Mouse (Mus musculus) embryo, embryonic 11.5 days (tissue): ENCODE measurements around the gene Gnaq.
"Not testable (repeated sequence)": the region's sequence is repeated elsewhere in the genome, so short reads cannot be mapped to it uniquely, and the experiment has no call there.

Experiments
- DNase-seq: peaks from one replicate; pipeline ENCODE4 v3.0.0-alpha.2; 2012; ENCODE audit warnings: low read depth, low spot score

The Gnaq gene

GRCm38 (mm10) chr19:16147446-16147845 is 14.8 kb downstream of the Gnaq start:
- no peak for DNase-seq

- DNase-seq = no peak
Observed at GRCm38 (mm10) chr19:16149094-16149493, 16.5 kb downstream of the Gnaq start.

- DNase-seq = no peak
Observed at GRCm38 (mm10) chr19:16150328-16150727, 17.7 kb downstream of the Gnaq start.

GRCm38 (mm10) chr19:16153851-16154250 is 21.2 kb downstream of the Gnaq start:
- DNase-seq = no peak

- DNase-seq = no peak
Observed at GRCm38 (mm10) chr19:16154480-16154879, 21.8 kb downstream of the Gnaq start.

- no peak for DNase-seq
Observed at GRCm38 (mm10) chr19:16157120-16157519, 24.5 kb downstream of the Gnaq start.

GRCm38 (mm10) chr19:16160759-16161158 is 28.1 kb downstream of the Gnaq start:
- DNase-seq = no peak

- DNase-seq = no peak
Observed at GRCm38 (mm10) chr19:16161222-16161621, 28.6 kb downstream of the Gnaq start.

GRCm38 (mm10) chr19:16164396-16164795 is 31.8 kb downstream of the Gnaq start:
- DNase-seq = not testable (repeated sequence)

GRCm38 (mm10) chr19:16167185-16167584 is 34.6 kb downstream of the Gnaq start:
- no peak for DNase-seq

GRCm38 (mm10) chr19:16168192-16168591 is 35.6 kb downstream of the Gnaq start:
- peak; percentile 35 for DNase-seq

GRCm38 (mm10) chr19:16168653-16169198 is 36.1 kb downstream of the Gnaq start:
- DNase-seq = no peak

- DNase-seq = no peak
Observed at GRCm38 (mm10) chr19:16170724-16171123, 38.1 kb downstream of the Gnaq start.

GRCm38 (mm10) chr19:16173721-16174120 is 41.1 kb downstream of the Gnaq start:
- DNase-seq = no peak

GRCm38 (mm10) chr19:16176426-16176825 is 43.8 kb downstream of the Gnaq start:
- DNase-seq = no peak

- DNase-seq = no peak
Observed at GRCm38 (mm10) chr19:16177139-16177727, 44.6 kb downstream of the Gnaq start.

GRCm38 (mm10) chr19:16181258-16181657 is 48.6 kb downstream of the Gnaq start:
- DNase-seq = no peak

- DNase-seq = no peak
Observed at GRCm38 (mm10) chr19:16181852-16182475, 49.3 kb downstream of the Gnaq start.

- no peak for DNase-seq
Observed at GRCm38 (mm10) chr19:16183592-16184365, 51.1 kb downstream of the Gnaq start.

- no peak for DNase-seq
Observed at GRCm38 (mm10) chr19:16186984-16187383, 54.4 kb downstream of the Gnaq start.

- DNase-seq = no peak
Observed at GRCm38 (mm10) chr19:16187952-16188351, 55.3 kb downstream of the Gnaq start.

- no peak for DNase-seq
Observed at GRCm38 (mm10) chr19:16189066-16189765, 56.6 kb downstream of the Gnaq start.
